Mouse (Mus musculus) induced T-regulatory cell, adult 2 months (primary cell): ENCODE results near the gene Atf5.

ENCODE experiments used
- DNase-seq: peaks from one replicate; pipeline ENCODE4 v3.0.0-alpha.2; 2012; ENCODE audit warnings: low read depth

Gene Atf5

GRCm38 (mm10) chr7:44816470-44817021 is at the start of gene Atf5:
Atf5 (minus strand) TSS chr7:44816658.
- DNase-seq = no peak

- DNase-seq = no peak
Observed at GRCm38 (mm10) chr7:44864595-44865542, 48.4 kb upstream of the Atf5 start.

GRCm38 (mm10) chr7:44863982-44864494 is 47.6 kb upstream of the Atf5 start:
- DNase-seq = no peak

GRCm38 (mm10) chr7:44863210-44863609 is 46.8 kb upstream of the Atf5 start:
- no peak for DNase-seq

- DNase-seq = no peak
Observed at GRCm38 (mm10) chr7:44862434-44862833, 46.0 kb upstream of the Atf5 start.

- no peak for DNase-seq
Observed at GRCm38 (mm10) chr7:44861429-44861816, 45.0 kb upstream of the Atf5 start.

- peak; percentile 78 for DNase-seq
Observed at GRCm38 (mm10) chr7:44860576-44861428, 44.3 kb upstream of the Atf5 start.

GRCm38 (mm10) chr7:44859896-44860295 is 43.4 kb upstream of the Atf5 start:
- no peak for DNase-seq

- peak; percentile 74 for DNase-seq
Observed at GRCm38 (mm10) chr7:44857905-44858304, 41.4 kb upstream of the Atf5 start.

- peak; percentile 94 for DNase-seq
Observed at GRCm38 (mm10) chr7:44857042-44857552, 40.6 kb upstream of the Atf5 start, which contains the start of gene Pnkp. Pnkp (plus strand) TSS chr7:44857139.

GRCm38 (mm10) chr7:44856265-44856916 is 39.9 kb upstream of the Atf5 start:
- peak; percentile 50 for DNase-seq

- no peak for DNase-seq
Observed at GRCm38 (mm10) chr7:44855036-44855435, 38.6 kb upstream of the Atf5 start.

- DNase-seq = peak; percentile 89
Observed at GRCm38 (mm10) chr7:44854356-44855031, 38.0 kb upstream of the Atf5 start.

GRCm38 (mm10) chr7:44853596-44854355 is 37.3 kb upstream of the Atf5 start:
- DNase-seq = no peak

- no peak for DNase-seq
Observed at GRCm38 (mm10) chr7:44853065-44853464, 36.6 kb upstream of the Atf5 start.

- no peak for DNase-seq
Observed at GRCm38 (mm10) chr7:44852259-44853027, 36.0 kb upstream of the Atf5 start.

- DNase-seq = no peak
Observed at GRCm38 (mm10) chr7:44851625-44852234, 35.3 kb upstream of the Atf5 start.

GRCm38 (mm10) chr7:44850789-44851624 is 34.5 kb upstream of the Atf5 start:
- no peak for DNase-seq
